Mouse (Mus musculus) limb, embryonic 12.5 days (tissue): ENCODE results near the gene Tagap. TPM values are rescaled to one million over a fixed set of nuclear protein-coding genes. Genes with fewer than 3 reads are reported as not detected.
A peak's percentile ranks its signal among the peaks of the same experiment; 100 is the strongest.

Experiments
- ATAC-seq: fragments of 200-750 bp; cut with Nextera tagmentation; 2 replicates; pipeline ENCODE4 v1.8.0; 2017; ENCODE audit warnings: low read depth, moderate TSS enrichment; ENCODE audit not compliant: insufficient number of reproducible peaks, insufficient read depth, low FRiP score, low TSS enrichment
- H3K27ac ChIP-seq: fragments of 300-500 bp; sonication (generic); 2 replicates; pipeline ENCODE4 v1.5.1; 2016; ENCODE audit warnings: mild to moderate bottlenecking, moderate library complexity
- H3K27me3 ChIP-seq: fragments of 300-500 bp; sonication (generic); 2 replicates; pipeline ENCODE4 v1.6.1; 2016; ENCODE audit warnings: mild to moderate bottlenecking, moderate library complexity
- H3K36me3 ChIP-seq: fragments of 300-500 bp; sonication (generic); 2 replicates; pipeline ENCODE4 v1.6.1; 2016; ENCODE audit warnings: mild to moderate bottlenecking, moderate library complexity
- H3K4me1 ChIP-seq: fragments of 300-500 bp; sonication (generic); replicated peaks from 2 replicates; pipeline ENCODE4 v1.6.1; 2016
- H3K4me2 ChIP-seq: fragments of 300-500 bp; sonication (generic); 2 replicates; pipeline ENCODE4 v1.6.1; 2016; ENCODE audit warnings: mild to moderate bottlenecking, moderate library complexity
- H3K4me3 ChIP-seq: fragments of 300-500 bp; sonication (generic); replicated peaks from 2 replicates; pipeline ENCODE4 v1.5.1; 2016; ENCODE audit warnings: mild to moderate bottlenecking
- H3K9ac ChIP-seq: fragments of 300-500 bp; sonication (generic); replicated peaks from 2 replicates; pipeline ENCODE4 v1.6.1; 2016; ENCODE audit warnings: mild to moderate bottlenecking, moderate library complexity
- H3K9me3 ChIP-seq: fragments of 300-500 bp; sonication (generic); 2 replicates; pipeline ENCODE4 v1.6.1; 2016; ENCODE audit warnings: mild to moderate bottlenecking, moderate library complexity
- WGBS: fragments of 180-500 bp; shearing (Covaris S2); methylation state at CpG from one replicate; pipeline ENCODE4 v1.1.7; 2016; 5-methylcytosine and 5-hydroxymethylcytosine counted together
- polyA plus RNA-seq: library from polyadenylated mRNA; unstranded; fragments of >200 nt; fragmentation: Nextera tagmentation; extraction: Ambion mirVana; gene quantifications from 2 replicates; pipeline ENCODE4 v1.2.1, GENCODE M21; 2016

Tagap gene
- polyA plus RNA-seq, 1 experiment from 2014 or later, result 0.41 TPM

- Histone ChIP-seq H3K27ac (no peak overlapping the region), H3K4me2 (no peak overlapping the region), H3K4me1 (no peaks in the 10 kb centered on the region), H3K27me3 (0 out of 2 replicates have a peak, but pooled peaks cover 5% of the 10 kb centered on the region), H3K36me3 (no peaks in the 10 kb centered on the region), H3K9ac (no peak overlapping the region), H3K4me3 (no peak overlapping the region), H3K9me3 (peaks cover 6% of the 10 kb centered on the region; the same call in 1 of the 2 replicates)
- WGBS, result 87% methylated on average over 9 of the region's 9 CpGs
- ATAC-seq, result no peak
Measured at GRCm38 (mm10) chr17:7915791-7916190, 10.0 kb upstream of the Tagap start.

- H3K27ac ChIP-seq, result no peak overlapping the region
- H3K36me3 ChIP-seq, result no peaks in the 10 kb centered on the region
- no peaks in the 10 kb centered on the region for H3K27me3 ChIP-seq
- no peak overlapping the region for H3K4me2 ChIP-seq
- ATAC-seq, result no peak
- no peaks in the 10 kb centered on the region for H3K4me1 ChIP-seq
- no peak overlapping the region for H3K4me3 ChIP-seq
- H3K9me3 ChIP-seq, result no peaks in the 10 kb centered on the region
- WGBS, result 63% methylated on average over 12 of the region's 12 CpGs
- H3K9ac ChIP-seq, result no peak overlapping the region
Measured at GRCm38 (mm10) chr17:7916782-7917574, 8.8 kb upstream of the Tagap start.

- ATAC-seq, result no peak
- Histone ChIP-seq H3K9me3 (no peaks in the 10 kb centered on the region), H3K36me3 (no peaks in the 10 kb centered on the region), H3K4me2 (no peak overlapping the region), H3K4me3 (no peak overlapping the region), H3K4me1 (no peaks in the 10 kb centered on the region), H3K27ac (no peak overlapping the region), H3K27me3 (no peaks in the 10 kb centered on the region), H3K9ac (no peak overlapping the region)
- 79% methylated on average over 2 of the region's 2 CpGs for WGBS
Measured at GRCm38 (mm10) chr17:7918355-7918754, 7.4 kb upstream of the Tagap start.

GRCm38 (mm10) chr17:7919209-7919608 is 6.6 kb upstream of the Tagap start:
- no peak overlapping the region for H3K4me2 ChIP-seq
- H3K4me3 ChIP-seq, result no peak overlapping the region
- 66% methylated on average over 2 of the region's 2 CpGs for WGBS
- no peaks in the 10 kb centered on the region for H3K9me3 ChIP-seq
- no peak overlapping the region for H3K27ac ChIP-seq
- H3K36me3 ChIP-seq, result no peaks in the 10 kb centered on the region
- H3K4me1 ChIP-seq, result no peaks in the 10 kb centered on the region
- no peak for ATAC-seq
- H3K27me3 ChIP-seq, result no peaks in the 10 kb centered on the region
- no peak overlapping the region for H3K9ac ChIP-seq

GRCm38 (mm10) chr17:7922564-7922963 is 3.2 kb upstream of the Tagap start:
- no peak overlapping the region for H3K4me3 ChIP-seq
- no peak overlapping the region for H3K9ac ChIP-seq
- H3K27me3 ChIP-seq, result no peaks in the 10 kb centered on the region
- no peaks in the 10 kb centered on the region for H3K4me1 ChIP-seq
- no peak overlapping the region for H3K4me2 ChIP-seq
- H3K9me3 ChIP-seq, result no peaks in the 10 kb centered on the region
- H3K36me3 ChIP-seq, result no peaks in the 10 kb centered on the region
- 91% methylated on average over 5 of the region's 5 CpGs for WGBS
- H3K27ac ChIP-seq, result no peak overlapping the region
- no peak for ATAC-seq

GRCm38 (mm10) chr17:7924185-7924725 is 1.5 kb upstream of the Tagap start:
- no peak overlapping the region for H3K9ac ChIP-seq
- H3K4me2 ChIP-seq, result no peak overlapping the region
- no peak overlapping the region for H3K4me3 ChIP-seq
- no peak for ATAC-seq
- H3K9me3 ChIP-seq, result no peaks in the 10 kb centered on the region
- no peaks in the 10 kb centered on the region for H3K27me3 ChIP-seq
- 0 out of 2 replicates have a peak, but pooled peaks cover 2% of the 10 kb centered on the region for H3K4me1 ChIP-seq
- no peak overlapping the region for H3K27ac ChIP-seq
- WGBS, result 91% methylated on average over 13 of the region's 13 CpGs
- no peaks in the 10 kb centered on the region for H3K36me3 ChIP-seq

GRCm38 (mm10) chr17:7927582-7928535 is 2.1 kb downstream of the Tagap start:
- H3K4me2 ChIP-seq, result no peak overlapping the region
- WGBS, result 74% methylated on average over 24 of the region's 24 CpGs

GRCm38 (mm10) chr17:7928662-7929061 is 2.9 kb downstream of the Tagap start:
- Histone ChIP-seq H3K36me3 (no peaks in the 10 kb centered on the region), H3K9ac (no peak overlapping the region), H3K9me3 (no peaks in the 10 kb centered on the region), H3K4me3 (no peak overlapping the region), H3K4me1 (peaks cover 6% of the 10 kb centered on the region), H3K4me2 (no peak overlapping the region), H3K27me3 (no peaks in the 10 kb centered on the region), H3K27ac (no peak overlapping the region)
- WGBS, result 83% methylated on average over 6 of the region's 6 CpGs
- no peak for ATAC-seq

More at GRCm38 (mm10) chr17:7927582-7928535, 2.1 kb downstream of the Tagap start:
- Histone ChIP-seq H3K4me1 (peaks cover 6% of the 10 kb centered on the region), H3K9me3 (no peaks in the 10 kb centered on the region), H3K36me3 (no peaks in the 10 kb centered on the region), H3K27ac (no peak overlapping the region), H3K4me3 (no peak overlapping the region), H3K9ac (no peak overlapping the region), H3K27me3 (no peaks in the 10 kb centered on the region)
- no peak for ATAC-seq

GRCm38 (mm10) chr17:7929279-7929678 is 3.5 kb downstream of the Tagap start:
- peaks cover 6% of the 10 kb centered on the region for H3K4me1 ChIP-seq
- H3K36me3 ChIP-seq, result no peaks in the 10 kb centered on the region
- ATAC-seq, result no peak
- 37% methylated on average over 8 of the region's 8 CpGs for WGBS
- H3K9me3 ChIP-seq, result no peaks in the 10 kb centered on the region
- H3K4me2 ChIP-seq, result no peak overlapping the region
- H3K4me3 ChIP-seq, result no peak overlapping the region
- no peaks in the 10 kb centered on the region for H3K27me3 ChIP-seq
- H3K9ac ChIP-seq, result no peak overlapping the region
- no peak overlapping the region for H3K27ac ChIP-seq

- no peak overlapping the region for H3K9ac ChIP-seq
- H3K27ac ChIP-seq, result 0 out of 2 replicates have a peak overlapping the region, but pooled peaks have one; percentile 17
- H3K4me3 ChIP-seq, result no peak overlapping the region
- ATAC-seq, result no peak
- H3K4me2 ChIP-seq, result no peak overlapping the region
- no peaks in the 10 kb centered on the region for H3K36me3 ChIP-seq
- H3K9me3 ChIP-seq, result no peaks in the 10 kb centered on the region
- WGBS, result 79% methylated on average over 13 of the region's 13 CpGs
- no peaks in the 10 kb centered on the region for H3K27me3 ChIP-seq
- H3K4me1 ChIP-seq, result peaks cover 6% of the 10 kb centered on the region
Measured at GRCm38 (mm10) chr17:7931096-7931990, 5.5 kb downstream of the Tagap start.
